Mouse (Mus musculus): ENCODE data around the gene Boc. TPM values are rescaled to one million over a fixed set of nuclear protein-coding genes. Genes with fewer than 3 reads are reported as not detected.

The Boc gene
- 22.7 and 29.7 TPM in 2 replicates for polyA plus RNA-seq (2012; rRNA removed)

DNA sequence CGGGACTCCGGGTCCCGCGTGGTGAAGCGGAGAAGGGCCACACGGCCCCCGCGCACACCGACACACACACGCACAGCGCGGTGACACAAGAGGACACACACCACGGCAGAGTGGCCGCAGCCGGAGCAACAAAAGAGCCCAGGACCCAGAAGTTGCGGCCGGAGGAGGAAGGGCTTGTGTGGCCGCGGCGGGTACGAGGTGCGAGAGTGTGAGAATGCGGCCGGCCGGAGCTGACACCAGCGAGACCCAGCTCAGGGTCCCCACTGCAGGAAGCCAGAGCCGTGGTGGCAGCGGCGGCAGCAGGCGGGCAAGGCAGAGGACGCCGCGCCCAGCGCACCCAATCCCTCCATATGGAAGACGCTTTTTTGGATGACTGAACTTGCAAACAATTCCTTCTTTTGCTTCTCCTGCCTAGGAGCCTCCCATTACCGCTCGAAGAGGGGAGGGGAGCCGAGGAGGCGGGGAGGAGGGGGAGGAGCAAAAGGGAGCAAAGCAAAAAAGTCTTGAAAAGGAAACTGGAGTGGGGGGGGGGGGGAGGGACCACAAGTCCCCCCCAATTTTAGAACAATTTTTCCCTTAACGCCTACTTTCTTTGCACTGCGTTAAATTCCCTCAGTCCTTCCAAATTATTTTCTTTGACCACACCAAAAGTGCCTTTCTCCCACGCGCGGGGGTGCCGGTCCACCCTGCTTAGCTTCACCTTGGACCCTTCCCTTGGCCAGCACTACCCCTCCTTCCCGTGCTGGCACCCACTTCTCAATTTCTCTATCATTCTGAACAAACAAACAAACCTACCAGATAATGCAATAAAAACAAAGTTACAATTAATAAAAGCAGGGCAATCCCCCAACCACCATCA is at the start of gene Boc:
TSS of gene Boc (minus strand) at position 427 of the 859 bp plus-strand sequence.
- no peak for DNase-seq (ENCODE audit: low read depth)

DNA sequence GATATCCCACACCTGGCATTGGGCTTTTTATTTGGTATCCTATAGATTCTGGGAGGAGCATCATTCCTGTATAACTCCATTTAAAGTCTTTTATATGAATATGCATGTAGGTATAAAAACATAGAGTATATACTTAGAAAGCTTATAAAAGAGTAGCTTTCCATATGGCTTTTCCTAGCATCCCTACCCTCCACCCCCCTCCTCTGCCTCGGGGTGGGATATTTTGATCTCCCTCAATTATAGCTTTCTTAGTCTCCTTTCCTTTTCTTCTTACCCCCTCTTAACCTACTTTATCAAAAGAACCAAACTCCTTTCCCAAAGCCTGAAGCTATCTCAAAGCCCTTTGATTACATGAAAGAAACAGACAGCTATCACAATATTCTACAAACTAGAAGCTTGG is 47.9 kb upstream of the Boc start:
- DNase-seq (ENCODE audit: low read depth) = no peak

DNA sequence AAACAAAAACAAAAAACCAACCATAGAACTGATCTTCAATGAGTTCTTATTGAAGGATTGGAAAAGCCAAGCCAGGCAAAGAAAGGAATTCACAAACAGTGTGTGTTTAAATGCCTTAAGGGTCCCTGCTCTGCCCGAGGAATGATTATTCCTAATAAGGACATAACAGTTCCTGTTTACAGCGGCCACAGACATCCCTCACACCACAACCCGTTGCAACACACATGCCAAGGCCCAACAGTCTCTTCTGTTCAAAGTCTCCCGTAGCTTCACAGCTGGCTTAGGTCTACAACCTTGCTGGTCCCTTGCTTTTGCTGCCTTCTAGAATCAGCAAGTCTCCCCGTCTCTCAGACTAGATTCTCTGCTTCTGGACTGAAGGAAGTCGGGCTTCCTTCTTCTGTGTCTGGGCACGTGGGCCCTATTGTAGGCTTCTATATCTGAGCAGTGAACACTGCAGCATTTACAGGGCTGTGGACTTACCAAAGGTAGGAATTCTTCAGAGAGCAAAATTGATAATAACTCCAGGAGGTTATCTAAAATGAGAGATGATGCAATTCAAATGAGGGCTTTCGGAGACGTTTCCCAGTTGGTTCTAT is 45.4 kb upstream of the Boc start:
- no peak for DNase-seq (ENCODE audit: low read depth)

DNA sequence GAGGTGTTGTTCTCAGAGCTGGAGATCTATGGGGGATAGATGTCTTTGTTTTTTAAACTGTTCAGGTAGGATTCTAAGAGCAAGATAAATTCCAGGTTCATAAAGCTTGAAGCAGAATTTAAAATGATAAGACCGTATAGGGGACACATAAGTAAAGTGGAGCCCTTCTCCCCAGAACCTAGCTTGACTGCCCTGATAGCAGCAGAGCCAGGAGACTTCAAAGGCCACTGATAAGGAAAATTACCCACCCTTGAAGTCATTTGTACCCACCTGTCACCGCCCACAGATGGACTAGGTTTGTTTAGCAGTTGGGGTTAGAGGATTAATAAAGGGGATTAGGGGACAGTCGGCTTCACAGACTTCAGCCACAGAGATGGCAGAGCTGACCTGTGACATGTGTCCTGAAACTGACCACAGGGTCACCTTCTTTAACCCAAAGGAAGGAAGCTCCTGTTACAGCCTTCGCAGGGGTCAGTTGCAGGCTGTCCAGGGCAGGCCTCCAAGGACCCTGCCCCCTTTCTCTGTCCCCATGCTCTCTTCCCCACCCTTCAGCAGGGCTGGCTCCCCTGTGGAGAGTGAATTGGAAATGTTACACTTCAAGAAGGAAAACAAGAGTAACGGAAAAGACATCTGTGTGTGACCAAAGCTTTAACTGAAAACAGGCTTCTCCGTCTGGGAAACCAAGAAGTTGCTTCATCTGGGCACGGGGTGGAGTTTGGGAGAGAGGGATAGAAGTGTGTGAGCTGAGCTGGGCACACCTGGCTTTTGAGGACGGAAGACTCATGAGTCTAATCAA is 43.5 kb upstream of the Boc start:
- DNase-seq (ENCODE audit: low read depth) = no peak

DNA sequence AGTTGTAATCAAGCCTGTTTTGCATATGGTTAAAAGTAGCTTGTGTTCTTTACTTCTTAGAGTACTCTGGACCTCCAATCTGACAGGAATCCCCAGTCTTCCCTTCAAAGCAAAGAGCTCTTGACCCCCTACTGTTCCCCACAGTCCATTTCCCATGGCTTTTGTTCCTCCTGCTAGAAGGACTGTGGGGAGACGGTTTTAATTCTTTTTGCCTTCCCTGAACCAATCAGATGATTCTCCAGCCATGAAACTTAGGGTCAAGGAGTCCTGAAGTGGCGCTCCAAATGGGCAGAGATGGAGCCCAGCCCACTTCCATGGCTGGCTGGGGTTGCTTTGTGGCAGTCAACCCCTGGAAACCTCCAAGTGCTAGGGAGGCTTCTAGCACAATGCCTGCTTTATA is 42.5 kb upstream of the Boc start:
- DNase-seq (ENCODE audit: low read depth) = no peak

DNA sequence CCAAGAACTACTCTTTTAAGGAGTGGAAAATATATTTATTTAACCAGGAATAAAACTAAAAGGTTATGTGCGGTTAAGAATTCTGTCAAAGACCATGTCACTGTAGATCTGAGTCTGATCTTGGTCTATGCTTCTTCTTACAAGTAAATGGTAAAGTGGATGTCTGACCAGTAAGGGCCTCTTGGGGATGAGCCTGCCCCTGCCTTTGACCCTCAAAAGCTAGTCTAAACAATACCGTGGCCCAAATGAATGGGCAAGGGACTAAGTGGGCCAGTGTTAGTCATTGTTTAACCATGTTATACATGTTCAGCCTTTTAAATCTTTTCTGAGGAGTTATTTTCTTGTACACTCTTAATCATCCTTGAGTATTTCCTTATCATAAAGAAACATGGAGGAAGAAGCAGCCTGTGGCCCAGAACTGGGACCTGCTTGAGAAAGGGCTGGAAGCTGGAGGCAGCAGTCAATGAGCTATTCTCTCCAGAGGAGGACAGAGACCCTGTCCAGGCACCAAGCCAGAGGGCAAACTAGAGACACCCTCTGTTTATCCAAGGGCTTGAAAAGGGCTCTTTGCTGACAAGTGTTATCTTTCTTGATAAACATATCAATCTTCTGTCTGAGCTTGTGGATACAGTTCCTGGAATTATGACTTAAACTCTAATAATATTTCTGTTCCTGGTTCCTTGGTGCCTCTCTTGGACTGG is 38.6 kb upstream of the Boc start:
- no peak for DNase-seq (ENCODE audit: low read depth)

DNA sequence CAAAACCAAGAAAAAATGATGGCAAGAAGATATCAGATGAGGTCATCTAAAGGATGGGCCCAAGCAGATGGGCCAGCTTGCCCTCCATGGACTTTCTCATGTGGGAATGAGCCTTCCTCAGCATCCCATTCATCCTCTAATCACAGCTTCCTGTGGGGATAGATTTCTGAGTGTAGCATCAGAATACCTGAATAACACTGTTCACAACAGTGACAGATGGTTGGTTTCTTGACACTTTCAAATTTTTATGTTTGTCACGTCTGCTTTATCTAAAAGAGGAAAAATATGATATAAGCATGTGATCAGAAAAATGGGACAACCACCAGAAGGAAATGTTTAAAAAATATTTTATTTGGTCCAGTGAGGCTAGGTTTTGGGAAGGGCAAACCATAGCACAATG is 30.8 kb upstream of the Boc start:
- DNase-seq (ENCODE audit: low read depth) = no peak

DNA sequence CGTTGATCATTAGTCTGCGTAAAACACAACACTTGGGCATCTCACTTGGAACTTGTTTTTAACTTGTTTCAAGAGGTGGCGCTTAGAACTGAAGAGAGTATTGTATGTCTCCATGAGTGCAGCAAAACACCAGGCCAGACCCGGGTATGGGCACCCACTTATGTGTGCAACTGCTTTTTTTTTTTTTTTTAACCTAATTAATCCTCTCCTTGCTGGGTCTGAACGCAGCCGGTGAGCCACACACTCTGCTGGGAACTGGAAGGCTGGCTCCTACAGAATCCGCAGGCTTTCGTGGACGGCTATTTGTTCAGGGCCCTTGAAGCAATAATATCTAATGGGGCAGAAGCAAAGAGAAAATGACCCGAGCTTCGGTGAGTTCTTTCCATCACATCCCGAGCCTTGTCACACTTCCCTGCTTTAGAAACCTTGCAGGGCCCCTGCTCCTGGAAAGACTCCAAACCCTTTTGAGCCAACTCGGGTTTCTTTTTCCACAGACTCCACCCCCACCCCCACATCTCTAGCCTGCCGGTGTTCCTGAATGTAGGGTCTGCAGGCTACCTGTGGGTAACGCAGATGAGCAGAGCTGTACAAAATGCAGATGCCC is 20.8 kb upstream of the Boc start:
- no peak for DNase-seq (ENCODE audit: low read depth)

DNA sequence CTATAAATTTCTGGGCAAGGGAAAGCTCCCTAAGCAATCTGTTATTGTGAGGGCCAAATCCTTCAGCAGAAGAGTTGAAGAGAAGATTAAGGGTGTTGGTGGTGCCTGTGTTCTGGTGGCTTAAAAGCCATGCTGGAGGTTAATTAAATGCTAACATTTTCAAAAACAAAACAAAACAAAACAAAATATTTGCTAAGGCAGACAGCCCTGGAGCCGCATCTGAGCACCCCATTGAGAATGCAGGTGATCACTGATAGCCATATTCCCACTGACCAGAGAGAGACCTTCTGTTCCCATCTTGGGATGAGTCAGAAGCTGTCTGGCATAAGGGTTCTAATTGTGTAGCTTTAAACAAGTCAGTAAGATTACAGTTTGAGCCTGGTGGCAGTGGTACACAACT is 19.9 kb upstream of the Boc start:
- DNase-seq (ENCODE audit: low read depth) = no peak

DNA sequence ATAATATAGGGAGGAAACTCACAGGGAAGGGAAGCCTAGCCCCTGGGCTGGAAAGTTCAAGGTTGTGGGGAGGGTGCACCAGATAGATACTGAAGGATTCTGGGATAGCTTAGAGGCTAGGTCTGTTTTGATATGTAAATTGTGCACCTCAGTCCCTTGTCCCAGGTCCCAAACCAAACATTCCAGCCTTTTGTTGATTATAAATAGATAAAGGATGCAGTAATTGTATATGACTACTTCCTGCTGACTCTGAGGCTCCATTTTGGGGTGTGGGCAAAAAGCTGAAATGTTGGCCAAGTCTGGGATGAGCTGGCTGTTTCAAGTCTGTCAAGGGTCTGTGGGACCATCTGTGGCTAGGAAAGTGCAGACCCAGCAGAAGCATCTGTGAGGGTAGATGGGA is 9.4 kb upstream of the Boc start:
- DNase-seq (ENCODE audit: low read depth) = no peak

DNA sequence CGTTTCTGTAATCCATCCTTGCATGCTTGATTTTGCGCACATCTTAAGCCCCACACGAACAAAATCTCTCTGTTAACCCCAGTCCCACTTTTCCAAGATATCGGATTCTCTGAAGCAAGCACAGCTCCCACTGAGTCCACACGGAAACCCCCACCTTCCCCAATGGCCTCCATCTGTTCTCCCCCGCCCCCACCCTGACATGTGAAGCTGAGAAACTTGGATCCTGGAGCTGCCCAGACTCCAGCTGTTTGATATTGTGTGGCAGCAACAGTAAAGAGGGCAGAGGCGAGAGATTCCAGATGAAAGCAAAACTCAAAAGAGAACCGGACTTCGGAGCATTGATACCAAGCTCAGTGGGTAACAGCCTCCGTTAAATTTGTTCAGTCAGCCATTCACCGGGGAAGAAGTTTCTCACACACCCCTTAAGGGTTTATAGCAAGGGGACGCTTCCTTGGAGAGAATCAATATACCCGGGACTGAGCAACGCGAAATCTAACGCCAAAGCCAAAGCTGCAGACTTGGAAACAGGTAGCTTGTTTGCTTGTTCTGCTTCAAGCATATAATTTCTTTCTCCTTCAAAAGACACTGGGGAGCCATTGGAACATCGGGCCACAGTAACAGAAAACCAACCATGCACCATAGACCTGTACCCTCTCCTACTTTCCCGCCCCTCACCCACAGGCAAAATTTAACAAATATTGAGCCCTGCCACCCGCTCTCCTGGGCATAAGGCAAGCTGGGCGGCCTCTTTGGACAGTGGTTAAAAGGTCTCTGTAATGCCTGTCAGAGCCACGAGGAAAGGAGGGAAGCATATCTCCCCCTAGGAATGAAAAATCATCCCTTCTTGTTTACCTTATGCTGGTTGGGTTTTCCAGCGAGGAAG is 6.9 kb upstream of the Boc start:
- DNase-seq (ENCODE audit: low read depth) = no peak

DNA sequence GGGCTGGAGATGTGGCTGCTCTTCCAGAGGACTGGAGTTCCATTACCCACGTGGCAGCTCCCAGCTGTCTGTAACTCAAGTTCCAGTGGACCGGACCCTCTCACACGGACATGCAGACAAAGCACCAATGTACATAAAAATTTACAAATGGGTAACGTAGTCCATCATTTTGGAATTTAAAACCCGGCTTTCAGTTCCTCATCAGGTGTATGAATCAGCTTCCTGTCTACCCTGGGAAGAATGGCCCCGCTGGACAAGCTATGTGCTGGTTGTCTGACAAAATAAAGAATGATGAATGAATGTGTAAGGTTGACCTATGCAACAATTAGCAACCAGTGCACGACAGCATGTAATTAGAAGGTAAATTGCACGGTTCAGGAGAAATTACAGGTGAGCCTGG is 5.7 kb upstream of the Boc start:
- DNase-seq (ENCODE audit: low read depth) = no peak

DNA sequence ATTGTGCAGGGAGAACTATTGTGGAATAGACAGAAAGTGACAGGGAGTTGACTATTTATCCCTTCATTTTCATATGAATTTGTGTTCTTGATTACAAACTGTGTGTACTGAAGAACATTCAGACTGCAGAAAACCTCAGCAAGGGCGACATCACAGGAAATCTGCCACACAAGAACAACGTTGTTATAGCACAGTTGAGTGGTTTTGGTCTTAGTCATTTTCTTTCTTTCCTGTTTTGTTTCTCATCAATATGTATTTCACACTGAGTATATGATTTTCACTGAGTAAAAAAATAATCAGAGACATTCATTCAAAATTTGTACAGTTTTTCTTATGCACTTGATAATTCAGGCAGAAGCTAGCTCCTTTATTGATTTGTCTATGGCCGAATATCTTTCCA is 3.4 kb upstream of the Boc start:
- no peak for DNase-seq (ENCODE audit: low read depth)

DNA sequence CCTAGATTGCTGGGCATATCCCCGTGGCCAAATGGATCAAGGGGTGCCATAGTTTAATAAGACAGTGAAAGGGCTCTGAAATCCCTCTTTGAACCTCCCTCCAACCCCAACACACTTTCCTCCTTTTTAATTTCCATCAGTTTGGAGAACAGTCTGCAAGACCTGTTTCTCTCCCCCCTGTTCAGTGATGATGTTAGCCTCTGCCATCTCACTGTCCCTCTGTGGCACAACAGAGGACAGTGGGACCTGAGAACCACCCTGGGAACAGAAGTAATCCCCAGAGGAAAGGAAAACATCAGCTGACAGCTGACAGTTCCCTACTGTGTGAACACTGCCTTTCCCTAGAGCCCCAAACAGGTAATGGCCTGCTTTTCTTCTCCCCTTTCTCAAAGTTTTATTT is 1.5 kb upstream of the Boc start:
- DNase-seq (ENCODE audit: low read depth) = no peak

DNA sequence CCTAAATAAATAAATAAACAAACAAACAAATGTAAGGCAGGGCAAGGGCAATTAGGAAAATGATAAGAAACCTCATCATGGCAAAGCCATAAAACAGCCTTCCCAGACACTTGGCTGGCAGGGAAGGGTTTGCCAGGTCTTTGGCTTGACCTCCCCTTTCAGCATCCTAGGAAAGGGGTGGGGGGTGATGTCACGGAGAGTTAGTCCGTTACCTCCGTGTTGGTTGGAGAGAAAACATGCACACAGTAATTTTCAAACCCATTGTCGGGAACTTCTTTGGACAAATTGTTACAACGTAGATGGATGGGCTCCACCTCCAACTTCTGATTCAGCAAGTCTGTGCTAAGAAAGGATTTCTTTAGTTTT is 616 bp upstream of the Boc start:
- DNase-seq (ENCODE audit: low read depth) = no peak

DNA sequence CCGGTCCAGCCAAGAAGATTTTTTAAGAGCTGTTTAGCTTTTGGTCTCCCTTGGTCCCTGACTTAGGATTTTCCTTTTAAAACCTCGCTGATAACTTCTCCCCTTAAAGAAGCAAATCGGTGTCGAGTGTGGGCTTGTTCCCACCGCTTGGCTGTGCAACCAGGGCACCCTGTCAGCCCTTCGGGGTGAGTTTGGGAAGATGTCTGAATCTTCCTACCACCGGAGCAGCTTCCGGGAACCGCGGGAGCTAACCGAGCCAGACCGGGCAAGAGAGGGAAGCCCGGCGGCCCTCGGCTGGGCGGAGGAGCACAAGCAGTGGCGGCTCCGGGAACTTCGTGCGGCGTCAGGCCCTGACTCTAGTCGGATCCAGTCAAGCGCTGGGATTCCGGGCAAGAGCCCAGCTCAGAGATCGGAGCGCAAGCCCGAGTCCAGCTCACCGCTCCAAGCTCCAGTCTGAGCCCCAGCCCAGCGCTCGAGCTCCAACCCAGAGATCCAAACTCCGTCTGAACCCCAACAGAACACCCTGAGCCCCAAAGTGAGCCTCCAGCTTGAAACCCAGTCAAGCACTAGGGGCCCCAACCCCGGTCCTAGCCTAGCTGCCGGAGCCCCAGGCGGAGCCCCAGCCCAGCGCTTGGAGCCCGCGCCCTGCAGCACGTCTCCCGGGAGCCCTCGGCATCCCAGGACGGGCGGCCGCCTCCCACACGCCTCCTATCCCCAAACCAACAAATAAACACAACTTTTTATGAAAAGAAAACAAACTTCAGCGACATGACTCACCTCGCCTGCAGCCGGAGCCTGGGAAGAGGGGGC is 831 bp downstream of the Boc start:
- DNase-seq (ENCODE audit: low read depth) = no peak

DNA sequence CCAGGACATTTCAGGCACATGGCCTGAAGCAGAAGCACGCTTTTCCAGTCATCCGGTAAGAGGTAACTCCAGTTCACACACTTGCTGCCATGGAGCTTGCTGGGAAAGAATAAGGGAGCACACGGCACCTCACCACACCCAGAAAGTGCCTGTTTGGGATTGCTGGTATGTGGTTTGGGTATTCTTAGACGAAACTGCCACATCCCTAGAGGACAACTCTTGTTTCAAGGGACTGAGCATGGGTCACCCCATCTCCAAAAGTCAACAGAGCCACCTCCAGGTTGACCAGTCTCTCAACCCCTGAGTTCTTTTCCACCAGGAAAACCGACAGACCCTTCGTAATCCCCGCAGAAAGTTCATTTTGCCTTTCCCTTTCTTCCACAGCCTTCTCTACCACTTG is 1.6 kb downstream of the Boc start:
- DNase-seq (ENCODE audit: low read depth) = no peak

DNA sequence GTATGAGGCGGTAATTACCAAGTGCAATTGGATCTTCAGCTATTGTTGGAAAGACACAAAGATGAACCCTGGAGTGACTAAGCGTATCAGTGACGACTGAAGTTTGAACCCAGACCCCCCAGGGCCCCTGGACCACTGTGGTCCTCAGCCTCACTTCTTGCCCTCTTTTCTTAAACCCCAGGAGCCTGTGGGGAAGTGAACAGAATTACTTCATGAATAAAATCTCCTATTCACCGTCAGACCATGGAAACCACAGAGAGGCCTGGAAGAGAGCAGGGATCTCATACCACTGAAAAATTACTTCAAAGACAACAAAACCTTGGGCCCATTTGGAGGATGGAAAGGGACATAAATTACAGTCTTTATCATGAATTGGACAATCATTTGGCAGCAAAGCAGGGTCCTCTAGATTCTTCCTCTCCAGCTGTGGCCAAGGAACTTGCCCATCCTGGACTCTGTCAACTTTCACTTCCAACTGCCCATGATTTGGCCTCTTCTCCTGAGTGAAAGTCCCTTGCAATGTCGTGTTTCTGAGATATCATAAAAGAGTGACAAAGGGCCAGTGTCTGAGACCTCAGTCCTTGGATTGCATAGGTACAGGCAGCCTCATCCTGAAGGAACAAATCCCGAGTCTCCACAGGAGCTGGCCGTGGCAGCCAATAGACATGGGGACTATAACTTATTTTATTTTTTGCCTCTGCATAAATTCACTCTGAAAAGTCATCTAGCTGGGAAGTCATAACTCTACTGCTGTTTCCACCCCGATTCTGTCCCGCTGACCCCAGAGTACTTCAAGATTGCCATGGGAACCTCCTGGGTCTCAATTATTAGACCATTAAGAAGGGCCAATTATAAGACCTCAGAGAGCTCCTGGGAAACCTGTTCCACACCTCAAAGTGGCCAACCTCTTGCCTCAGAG is 2.6 kb downstream of the Boc start:
- DNase-seq (ENCODE audit: low read depth) = no peak

DNA sequence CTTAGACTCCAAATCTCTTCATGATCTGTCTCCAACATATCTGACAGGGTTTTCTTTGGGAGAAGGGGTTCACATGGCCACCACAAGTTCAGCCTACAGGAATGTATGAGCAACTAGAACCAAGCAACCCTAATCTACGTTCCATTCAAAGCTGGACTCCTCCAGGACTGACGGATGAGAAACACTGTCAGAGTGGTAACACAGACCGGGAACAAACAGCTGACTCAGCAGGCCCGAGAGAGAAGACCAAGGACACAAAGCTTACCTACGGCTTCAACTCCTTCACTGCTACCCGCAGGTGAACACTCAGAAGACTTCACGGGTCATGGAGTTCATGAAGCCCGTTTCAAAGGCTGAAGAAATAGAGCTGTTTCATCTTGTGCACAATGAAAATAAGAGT is 4.8 kb downstream of the Boc start:
- DNase-seq (ENCODE audit: low read depth) = no peak
